Mouse (Mus musculus) stomach, embryonic 14.5 days (tissue): ENCODE results near the gene Usp17lb. TPM values are rescaled to one million over a fixed set of nuclear protein-coding genes. Genes with fewer than 3 reads are reported as not detected.

Experiments used
- ATAC-seq: fragments of 200-750 bp; cut with Nextera tagmentation; 2 replicates; pipeline ENCODE4 v1.8.0; 2017; ENCODE audit warnings: low read depth, moderate TSS enrichment; ENCODE audit not compliant: insufficient number of reproducible peaks, insufficient read depth, low FRiP score
- H3K27ac ChIP-seq: fragments of 300-500 bp; sonication (generic); 2 replicates; pipeline ENCODE4 v1.5.1; 2014; ENCODE audit warnings: mild to moderate bottlenecking, low read length, moderate library complexity, mixed read lengths
- H3K27me3 ChIP-seq: fragments of 300-500 bp; sonication (generic); 2 replicates; pipeline ENCODE4 v1.6.1; 2014; ENCODE audit warnings: low read length, control low read depth, mixed read lengths; ENCODE audit not compliant: control insufficient read depth, insufficient read depth
- H3K36me3 ChIP-seq: fragments of 300-500 bp; sonication (generic); 2 replicates; pipeline ENCODE4 v1.6.1; 2014; ENCODE audit warnings: mild to moderate bottlenecking, control low read depth, low read length, moderate library complexity, mixed read lengths; ENCODE audit not compliant: control insufficient read depth, insufficient read depth
- H3K4me1 ChIP-seq: fragments of 300-500 bp; sonication (generic); 2 replicates; pipeline ENCODE4 v1.6.1; 2014; ENCODE audit warnings: low read length, control low read depth, mixed read lengths; ENCODE audit not compliant: control insufficient read depth, insufficient read depth
- H3K4me2 ChIP-seq: fragments of 300-500 bp; sonication (generic); replicated peaks from 2 replicates; pipeline ENCODE4 v1.6.1; 2014; ENCODE audit warnings: low read depth, low read length, control low read depth
- H3K4me3 ChIP-seq: fragments of 300-500 bp; sonication (generic); 2 replicates; pipeline ENCODE4 v1.5.1; 2014; ENCODE audit warnings: low read depth, low read length, control low read depth
- H3K9ac ChIP-seq: fragments of 300-500 bp; sonication (generic); replicated peaks from 2 replicates; pipeline ENCODE4 v1.6.1; 2014; ENCODE audit warnings: low read depth, mild to moderate bottlenecking, control low read depth, low read length, moderate library complexity, mixed read lengths
- H3K9me3 ChIP-seq: fragments of 300-500 bp; sonication (generic); 2 replicates; pipeline ENCODE4 v1.6.1; 2016; ENCODE audit warnings: low read depth, low read length, control low read depth; ENCODE audit not compliant: control insufficient read depth
- WGBS: fragments of 180-500 bp; shearing (Covaris S2); extraction: QIAGEN DNeasy Blood & Tissue Kit; methylation state at CpG from one replicate; pipeline ENCODE4 v1.1.7; 2014; 5-methylcytosine and 5-hydroxymethylcytosine counted together
- polyA plus RNA-seq: library from polyadenylated mRNA; unstranded; fragments of >200 nt; fragmentation: Nextera tagmentation; extraction: Ambion mirVana; gene quantifications from 2 replicates; pipeline ENCODE4 v1.2.1, GENCODE M21; 2014

The Usp17lb gene
- polyA plus RNA-seq, 1 experiment from 2014 or later: not detected

DNA sequence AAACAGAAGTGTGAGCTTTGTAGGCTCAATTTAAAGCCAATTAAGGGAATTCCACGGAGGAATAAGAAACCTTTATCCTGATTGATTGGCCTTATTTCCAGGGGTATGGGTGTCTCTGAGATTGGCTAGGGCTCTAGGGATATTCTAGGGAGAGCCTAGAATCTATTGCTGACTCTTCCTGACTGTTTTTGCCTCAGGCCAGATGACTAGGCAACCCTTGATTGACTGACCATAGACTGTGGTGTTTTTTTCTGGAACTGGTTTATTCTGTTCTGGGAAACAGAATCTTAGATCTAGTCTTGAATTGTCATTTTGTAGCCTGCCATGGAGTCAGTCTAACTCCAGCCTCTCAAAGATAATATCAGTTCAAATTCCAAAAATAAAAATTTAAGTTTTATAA lies 51.6 kb downstream of the Usp17lb start:
- Histone ChIP-seq H3K27ac (no peak overlapping the region), H3K27me3 (no peaks in the 10 kb centered on the region), H3K36me3 (no peaks in the 10 kb centered on the region), H3K9ac (no peak overlapping the region), H3K9me3 (no peaks in the 10 kb centered on the region), H3K4me2 (no peak overlapping the region), H3K4me3 (no peak overlapping the region), H3K4me1 (no peaks in the 10 kb centered on the region)
- ATAC-seq: no peak
- 64% methylated on average over 1 of the region's 1 CpGs for WGBS

Other genes starting within 250 kb of the Usp17lb start
- not detected in 2 replicates for gene Olfr655, start 240.8 kb downstream of the Usp17lb start, polyA plus RNA-seq
- not detected in 2 replicates for gene Olfr656, start 228.6 kb downstream of the Usp17lb start, polyA plus RNA-seq
- gene Olfr657, start 217.8 kb downstream of the Usp17lb start, polyA plus RNA-seq: not detected in 2 replicates
- gene Olfr658, start 195.3 kb downstream of the Usp17lb start, polyA plus RNA-seq: not detected in 2 replicates
- gene Olfr659, start 175.8 kb downstream of the Usp17lb start, polyA plus RNA-seq: not detected in 2 replicates
- not detected in 2 replicates for gene Olfr661, start 156.1 kb downstream of the Usp17lb start, polyA plus RNA-seq
- gene Usp17le, start 65.1 kb downstream of the Usp17lb start, polyA plus RNA-seq: not detected in 2 replicates
- gene Usp17la, start 14.4 kb upstream of the Usp17lb start, polyA plus RNA-seq: not detected in 2 replicates
- not detected in 2 replicates for gene Olfr665, start 35.4 kb upstream of the Usp17lb start, polyA plus RNA-seq
- not detected in 2 replicates for gene Olfr666, start 53.3 kb upstream of the Usp17lb start, polyA plus RNA-seq
- not detected in 2 replicates for gene Olfr667, start 78.9 kb upstream of the Usp17lb start, polyA plus RNA-seq
- gene Olfr668, start 85.5 kb upstream of the Usp17lb start, polyA plus RNA-seq: not detected in 2 replicates
- gene Olfr669, start 91.6 kb upstream of the Usp17lb start, polyA plus RNA-seq: not detected in 2 replicates
- gene Olfr670, start 120.0 kb upstream of the Usp17lb start, polyA plus RNA-seq: not detected in 2 replicates
- gene Olfr671, start 136.5 kb upstream of the Usp17lb start, polyA plus RNA-seq: not detected in 2 replicates
- gene Olfr672, start 159.4 kb upstream of the Usp17lb start, polyA plus RNA-seq: not detected in 2 replicates
- not detected in 2 replicates for gene Olfr675, start 185.9 kb upstream of the Usp17lb start, polyA plus RNA-seq
- not detected in 2 replicates for gene Olfr676, start 190.1 kb upstream of the Usp17lb start, polyA plus RNA-seq
- not detected in 2 replicates for gene Olfr677, start 208.8 kb upstream of the Usp17lb start, polyA plus RNA-seq
- gene Olfr678, start 221.9 kb upstream of the Usp17lb start, polyA plus RNA-seq: not detected in 2 replicates
- gene Olfr679, start 238.6 kb upstream of the Usp17lb start, polyA plus RNA-seq: not detected in 2 replicates